Mouse (Mus musculus) cortical plate, adult 2 months (tissue): ENCODE results near the gene Cycs.

ENCODE experiments used
- CTCF ChIP-seq: fragments of 200-500 bp; IDR thresholded peaks from 2 replicates; pipeline ENCODE4 v1.5.1; 2011; ENCODE audit warnings: mild to moderate bottlenecking, control low read depth, low read length; ENCODE audit not compliant: insufficient read depth; ENCODE audit errors: extremely low read depth
- POLR2A ChIP-seq: fragments of 200-500 bp; IDR thresholded peaks from 2 replicates; pipeline ENCODE4 v1.6.1; 2011; ENCODE audit warnings: mild to moderate bottlenecking, low read length, control low read depth; ENCODE audit not compliant: insufficient read depth; ENCODE audit errors: extremely low read depth

- TF ChIP-seq POLR2A = no peak
- TF ChIP-seq CTCF = peak; percentile 98
Measured at GRCm38 (mm10) chr6:50536461-50536892, 29.9 kb downstream of the Cycs start.
